Mouse (Mus musculus): ENCODE results near the gene Olfr104-ps. TPM values are rescaled to one million over a fixed set of nuclear protein-coding genes. Genes with fewer than 3 reads are reported as not detected.

Gene Olfr104-ps
- total RNA-seq (2023) = not detected in 4 replicates

GRCm38 (mm10) chr17:37359282-37359681 lies at the start of gene Olfr104-ps:
Gene Olfr104-ps, plus strand, starts transcription at chr17:37359582.

DNA sequence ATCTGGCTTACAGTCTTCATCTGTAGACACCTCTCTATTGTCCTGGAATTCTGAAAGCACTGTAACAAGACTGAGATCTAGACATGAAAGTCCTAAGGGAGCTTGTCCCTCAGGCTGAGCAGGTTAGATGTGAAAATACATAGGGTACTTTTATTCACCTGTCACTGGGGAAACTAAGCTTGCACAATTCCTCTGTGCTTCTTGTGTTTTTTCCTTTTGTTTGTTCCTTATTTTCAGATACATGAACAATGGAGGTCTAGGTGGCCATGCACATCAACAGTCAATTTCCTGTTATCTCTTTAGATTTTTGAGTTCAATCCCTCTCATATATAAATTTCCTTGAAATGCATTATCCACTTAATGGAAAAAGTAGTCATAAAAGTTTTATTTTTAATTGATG lies 42.4 kb upstream of the Olfr104-ps start, which contains the start of gene Olfr102:
Gene Olfr102 (minus strand): TSS at position 101 of the 400 bp plus-strand sequence.

GRCm38 (mm10) chr17:37339598-37339997 lies 19.8 kb upstream of the Olfr104-ps start, which contains the start of gene Olfr103:
Gene Olfr103, minus strand, starts transcription at chr17:37339698.

GRCm38 (mm10) chr17:37378733-37379132 lies 19.4 kb downstream of the Olfr104-ps start, which contains the start of gene Olfr105-ps:
Gene Olfr105-ps, plus strand, starts transcription at chr17:37379033.

DNA sequence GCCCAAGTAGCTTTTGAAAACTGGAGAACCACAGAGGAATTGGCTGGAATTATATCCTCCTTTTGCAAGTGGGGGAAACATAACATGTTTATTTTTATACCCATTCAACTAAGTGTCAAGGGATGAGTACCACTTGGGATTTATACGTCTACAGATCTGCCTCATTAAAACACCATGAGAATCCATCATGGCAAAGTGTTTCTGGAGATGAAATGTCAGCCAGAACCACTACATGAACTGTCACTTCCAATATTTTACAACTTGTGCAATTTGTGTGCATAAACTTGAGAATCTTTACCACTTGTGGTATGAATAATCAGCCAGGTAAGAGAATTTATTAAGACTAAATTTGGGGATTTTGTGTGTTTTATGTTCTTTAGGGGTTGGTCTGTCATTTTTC lies 30.7 kb downstream of the Olfr104-ps start, which contains the start of gene Olfr106-ps:
Gene Olfr106-ps (plus strand): TSS at position 301 of the 400 bp plus-strand sequence.

DNA sequence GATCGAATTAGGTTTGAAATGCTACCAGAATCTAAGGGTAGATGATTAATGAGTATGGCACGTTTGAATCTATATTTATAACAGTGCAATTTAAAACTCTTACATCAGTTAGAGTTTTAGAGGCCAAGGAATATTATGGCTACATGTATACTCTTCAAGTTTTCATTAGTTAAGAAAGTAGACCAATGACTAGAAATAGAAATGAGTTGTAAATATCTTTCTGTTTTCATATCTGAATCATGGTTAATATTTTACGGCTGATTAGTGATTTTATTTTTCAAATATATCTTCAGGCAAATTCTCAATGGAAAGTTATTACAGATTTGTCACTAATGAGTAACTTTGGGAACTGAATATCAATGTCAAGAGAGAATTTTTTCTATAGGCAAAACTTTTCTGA lies 39.5 kb downstream of the Olfr104-ps start, which contains the start of gene Olfr107:
Gene Olfr107 (plus strand): TSS at position 301 of the 400 bp plus-strand sequence.

Other genes starting within 250 kb of the Olfr104-ps start
- not detected in 4 replicates for gene Olfr92, start 239.5 kb upstream of the Olfr104-ps start, total RNA-seq (2023)
- gene Olfr93, start 198.1 kb upstream of the Olfr104-ps start, total RNA-seq (2023) = not detected in 4 replicates
- gene Ubd, start 165.7 kb upstream of the Olfr104-ps start, total RNA-seq (2023) = 0.89 TPM in 1 of 4 replicates, not detected in the others
- not detected in 4 replicates for gene Olfr94, start 158.6 kb upstream of the Olfr104-ps start, total RNA-seq (2023)
- gene Olfr95, start 146.5 kb upstream of the Olfr104-ps start, total RNA-seq (2023) = not detected in 4 replicates
- gene Olfr96, start 139.4 kb upstream of the Olfr104-ps start, total RNA-seq (2023) = not detected in 4 replicates
- gene Olfr97, start 122.3 kb upstream of the Olfr104-ps start, total RNA-seq (2023) = not detected in 4 replicates
- gene Olfr98, start 95.8 kb upstream of the Olfr104-ps start, total RNA-seq (2023) = not detected in 4 replicates
- gene H2-M3, start 89.4 kb upstream of the Olfr104-ps start, total RNA-seq (2023) = 56.5 to 62.1 TPM (median 57.9 TPM) in 4 replicates
- not detected in 4 replicates for gene Olfr99, start 76.1 kb upstream of the Olfr104-ps start, total RNA-seq (2023)
- not detected in 4 replicates for gene Olfr101, start 55.3 kb upstream of the Olfr104-ps start, total RNA-seq (2023)
- not detected in 4 replicates for gene Olfr102, start 42.5 kb upstream of the Olfr104-ps start, total RNA-seq (2023)
- gene Olfr103, start 19.9 kb upstream of the Olfr104-ps start, total RNA-seq (2023) = not detected in 4 replicates
- not detected in 4 replicates for gene Olfr105-ps, start 19.5 kb downstream of the Olfr104-ps start, total RNA-seq (2023)
- gene Olfr106-ps, start 30.8 kb downstream of the Olfr104-ps start, total RNA-seq (2023) = not detected in 4 replicates
- 0.15 TPM in 1 of 4 replicates, not detected in the others for gene Olfr107, start 39.6 kb downstream of the Olfr104-ps start, total RNA-seq (2023)
- gene Olfr108, start 85.9 kb downstream of the Olfr104-ps start, total RNA-seq (2023) = not detected in 4 replicates
- not detected in 4 replicates for gene Olfr109, start 99.3 kb downstream of the Olfr104-ps start, total RNA-seq (2023)
- gene H2-M2, start 124.0 kb downstream of the Olfr104-ps start, total RNA-seq (2023) = not detected in 4 replicates
- gene Olfr110, start 132.9 kb downstream of the Olfr104-ps start, total RNA-seq (2023) = not detected in 4 replicates
- not detected in 4 replicates for gene Olfr111, start 148.4 kb downstream of the Olfr104-ps start, total RNA-seq (2023)
- not detected in 4 replicates for gene Olfr112, start 209.9 kb downstream of the Olfr104-ps start, total RNA-seq (2023)
- not detected in 4 replicates for gene Olfr113, start 218.1 kb downstream of the Olfr104-ps start, total RNA-seq (2023)
- not detected in 4 replicates for gene Olfr114, start 233.2 kb downstream of the Olfr104-ps start, total RNA-seq (2023)

All from B cell, adult 62 days (primary cell).